Mouse (Mus musculus) gastrocnemius, postnatal 25 days (tissue): ENCODE measurements around the gene Gng3. TPM values are rescaled to one million over a fixed set of nuclear protein-coding genes. Genes with fewer than 3 reads are reported as not detected.
"Not testable (repeated sequence)": the region's sequence is repeated elsewhere in the genome, so short reads cannot be mapped to it uniquely, and the experiment has no call there.

Source experiments
- DNase-seq: peaks from one replicate; pipeline ENCODE4 v3.0.0; 2022
- long read RNA-seq, 2 experiments: library from polyadenylated mRNA; stranded (forward); transcript quantifications; one replicate each; pipeline ENCODE4 v2.0.0; 2021
- total RNA-seq, 2 experiments: library from RNA; stranded (reverse); gene quantifications; 1 replicate in 1 of 2; 2 replicates in 1 of 2; pipeline ENCODE4 v1.2.3; 2021

Gng3 gene
- total RNA-seq: not detected
- long read RNA-seq, experiment 1, partial matches to known transcripts: 0 of 4 reads
- long read RNA-seq, experiment 1, other reads (novel, unspliced or antisense): 4 of 4 reads
- long read RNA-seq, experiment 2, partial matches to known transcripts: 0 of 5 reads
- long read RNA-seq, experiment 2, other reads (novel, unspliced or antisense): 5 of 5 reads

DNA sequence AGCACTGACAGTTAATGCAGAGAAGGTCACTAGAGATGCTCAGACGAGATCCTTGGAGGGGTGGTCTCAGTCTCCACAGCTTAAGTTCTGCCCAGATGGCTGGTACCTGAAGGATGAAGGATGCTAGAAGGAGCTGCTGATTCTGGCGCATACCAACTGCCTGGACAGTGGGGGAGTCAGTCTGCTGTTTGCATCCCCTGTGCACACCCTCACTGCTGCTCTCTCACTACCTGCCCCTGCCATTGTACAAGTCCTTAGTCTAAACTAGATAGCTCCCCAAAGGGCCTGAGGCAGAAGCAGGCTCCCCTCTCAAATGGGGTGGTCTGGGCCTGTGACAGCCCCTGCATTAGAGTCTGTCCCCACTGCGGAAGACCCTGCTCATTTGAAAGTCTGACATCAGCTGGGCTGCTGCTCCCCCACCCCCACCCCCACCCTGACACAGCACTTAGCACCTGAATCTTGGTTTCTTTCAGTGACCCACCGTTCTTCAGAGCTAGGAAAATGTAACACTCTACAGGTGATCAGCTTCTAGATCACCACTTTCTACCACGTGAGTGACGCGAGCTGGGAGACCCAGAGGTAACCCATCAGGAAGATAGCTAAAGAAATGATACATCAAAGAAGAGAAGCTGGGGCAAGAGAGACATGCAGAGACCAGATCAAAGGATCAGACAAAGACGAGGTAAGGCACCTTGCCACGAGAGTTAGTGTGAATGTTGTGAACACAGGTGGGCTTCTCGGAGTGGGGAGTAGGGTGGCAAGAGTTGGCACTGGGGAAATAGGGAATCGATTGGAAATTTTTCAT is at the start of gene Gng3:
Gng3 (minus strand) TSS at position 92 of the 805 bp plus-strand sequence.
- DNase-seq: no peak

DNA sequence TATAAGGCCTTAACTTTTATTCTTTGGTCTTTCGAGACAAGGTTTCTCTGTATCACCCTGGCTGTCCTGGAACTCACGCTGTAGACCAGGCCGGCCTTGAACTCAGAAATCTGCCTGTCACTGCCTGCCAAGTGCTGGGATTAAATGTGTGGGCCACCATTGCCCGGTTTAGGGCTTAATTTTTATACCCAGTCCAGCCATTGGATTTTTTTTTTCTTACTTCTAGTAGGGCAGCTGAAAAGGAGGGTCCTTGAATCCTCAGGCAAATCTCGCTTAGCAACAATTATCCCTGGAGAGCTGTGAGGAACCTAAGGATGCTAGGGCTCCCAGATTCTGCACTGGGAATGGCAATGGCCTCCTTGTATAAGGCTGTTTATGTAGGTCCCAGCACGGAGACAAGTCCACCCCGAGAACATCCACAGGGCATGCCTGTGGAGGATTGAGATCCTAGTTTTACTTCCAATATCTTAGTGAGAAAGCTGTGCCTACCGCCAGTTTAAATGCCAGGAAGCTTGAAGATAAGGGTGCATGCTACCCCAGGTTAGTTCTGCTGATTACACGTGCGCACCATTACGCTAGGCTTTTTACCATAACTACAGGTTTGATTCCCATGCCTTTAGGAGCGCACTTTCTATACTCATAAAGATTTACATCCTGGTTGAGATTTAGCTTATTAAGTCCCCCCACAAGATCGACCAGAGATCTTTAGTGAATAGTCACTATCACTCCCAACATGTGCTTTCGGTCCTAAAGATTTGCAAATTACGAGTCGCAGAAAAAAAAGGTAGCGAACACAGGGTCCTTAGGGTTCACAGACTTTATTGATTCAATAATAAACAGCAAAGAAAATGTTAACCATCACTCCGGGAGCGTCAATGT is 48.8 kb upstream of the Gng3 start:
- no peak for DNase-seq

DNA sequence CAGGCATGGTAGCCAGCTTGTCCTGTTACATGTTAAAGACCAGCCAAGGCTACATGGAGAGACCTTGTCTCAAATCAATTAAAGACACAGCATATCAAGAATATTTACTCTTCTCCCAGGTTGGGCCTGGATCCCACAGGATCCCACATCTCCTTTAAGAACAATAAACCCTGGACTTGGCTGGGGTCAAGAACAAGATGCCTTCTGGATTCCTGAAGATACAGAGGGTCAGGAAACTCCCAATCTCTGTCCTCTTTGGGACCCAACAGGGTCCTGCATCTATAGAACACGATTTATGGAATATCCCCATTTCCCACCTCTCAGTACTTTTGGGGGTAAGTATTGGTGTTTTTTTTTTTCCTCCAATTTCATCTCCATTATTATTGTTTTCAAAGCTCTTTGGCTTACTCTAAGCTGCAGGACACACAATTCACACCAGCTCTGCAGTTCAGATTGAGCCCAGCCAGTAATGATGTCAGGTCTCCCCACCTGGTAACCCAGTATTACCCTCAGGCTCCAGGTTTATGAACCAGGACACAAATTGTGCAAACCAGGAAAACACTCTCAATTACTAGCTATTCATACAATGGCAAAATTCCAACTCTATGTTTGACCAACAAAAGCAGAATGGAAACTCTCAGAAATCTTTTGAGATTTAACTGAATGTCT is 48.1 kb upstream of the Gng3 start:
- no peak for DNase-seq

DNA sequence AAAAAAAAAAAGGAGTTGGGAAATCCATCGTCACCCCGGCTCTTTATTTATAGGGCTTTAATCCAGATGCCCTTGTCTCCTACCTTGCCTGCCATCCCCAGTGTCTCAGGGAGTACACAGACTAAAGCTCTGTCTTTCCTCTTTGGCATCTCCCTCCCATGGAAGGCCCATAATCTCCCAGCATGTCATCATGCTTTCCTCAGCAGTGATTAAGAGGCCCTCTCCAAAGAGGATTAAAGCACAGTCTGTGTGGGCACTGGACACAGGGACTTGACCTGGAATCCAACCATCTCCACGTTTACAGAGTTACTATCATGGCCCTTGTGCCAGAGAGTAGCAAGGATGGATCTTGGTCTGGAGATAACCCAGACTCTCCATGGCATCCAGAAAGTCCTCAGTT is 44.6 kb upstream of the Gng3 start, which contains the start of the genes Lbhd1 and Gm49403:
Lbhd1 (plus strand) TSS at position 117 of the 400 bp plus-strand sequence.
Gm49403 (plus strand) TSS at position 315 of the 400 bp plus-strand sequence.
- DNase-seq: no peak

DNA sequence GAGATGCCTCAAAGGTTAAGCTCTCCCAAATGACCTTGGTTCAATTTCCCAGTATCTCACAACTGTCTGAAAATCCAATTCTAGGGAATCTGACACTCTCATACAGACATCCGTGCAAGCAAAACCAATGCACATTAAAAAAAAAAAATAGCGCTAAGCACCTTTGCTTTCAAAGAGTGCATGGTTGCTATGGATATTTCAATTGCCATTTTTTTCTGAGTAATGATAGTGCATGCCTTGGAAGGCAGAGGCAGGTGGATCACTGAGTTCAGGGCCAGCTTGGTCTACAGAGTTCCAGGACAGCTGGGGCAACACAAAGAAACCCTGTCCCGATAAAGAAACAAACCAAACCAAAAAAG is 42.0 kb upstream of the Gng3 start:
- DNase-seq: no peak

DNA sequence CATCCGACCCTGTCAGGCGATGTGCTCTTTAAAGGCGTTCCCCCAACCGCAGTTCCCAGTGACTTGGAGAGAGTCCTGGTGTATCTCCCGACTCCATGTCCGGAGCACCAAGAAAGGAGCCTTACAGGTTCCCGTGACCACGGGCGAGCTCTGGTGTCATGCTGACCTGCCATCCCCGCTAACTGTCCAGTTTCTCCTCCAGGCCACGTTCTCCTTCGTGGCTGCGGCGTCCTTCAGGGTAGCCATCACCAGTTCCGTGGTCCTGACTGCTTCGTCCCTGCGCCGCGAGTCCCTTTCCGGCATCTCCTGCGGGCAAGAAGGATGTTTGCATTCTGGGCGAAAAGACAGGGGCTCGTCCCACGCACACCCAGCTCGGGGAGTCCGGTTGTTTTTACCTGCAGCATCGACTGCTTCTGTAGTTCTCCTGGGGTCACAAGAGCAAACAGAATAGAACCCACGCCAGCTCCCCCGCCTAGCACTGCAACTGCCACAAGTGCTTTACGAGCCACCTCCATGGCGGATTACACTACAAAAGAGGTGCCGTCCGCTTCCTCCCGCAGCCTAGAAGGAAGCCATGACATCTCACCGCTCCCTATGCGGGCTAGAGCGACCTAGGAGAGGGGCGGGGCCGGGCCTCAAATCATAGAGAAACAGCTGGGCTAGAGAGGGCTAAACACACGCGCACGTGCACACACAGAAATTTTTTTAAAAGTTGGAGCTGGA is 41.5 kb upstream of the Gng3 start, which contains the start of gene Uqcc3:
Uqcc3 (minus strand) TSS at position 613 of the 723 bp plus-strand sequence.
- DNase-seq: peak; percentile 88

DNA sequence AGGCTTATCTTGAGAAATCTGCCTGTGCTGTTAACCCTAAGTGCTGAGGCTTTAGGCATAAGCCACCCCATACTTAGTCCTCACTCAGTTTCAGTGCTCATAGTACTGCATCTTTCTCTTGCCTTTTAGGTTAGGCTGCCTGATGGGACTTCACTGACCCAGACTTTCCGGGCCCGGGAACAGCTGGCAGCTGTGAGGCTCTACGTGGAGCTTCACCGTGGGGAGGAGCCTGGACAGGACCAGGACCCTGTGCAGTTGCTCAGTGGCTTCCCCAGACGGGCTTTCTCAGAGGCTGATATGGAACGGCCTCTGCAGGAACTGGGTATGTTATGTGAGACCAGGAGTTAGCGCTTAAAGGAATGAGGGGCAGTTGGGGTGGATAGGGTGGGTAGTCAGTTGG is 36.0 kb upstream of the Gng3 start:
- DNase-seq: no peak

DNA sequence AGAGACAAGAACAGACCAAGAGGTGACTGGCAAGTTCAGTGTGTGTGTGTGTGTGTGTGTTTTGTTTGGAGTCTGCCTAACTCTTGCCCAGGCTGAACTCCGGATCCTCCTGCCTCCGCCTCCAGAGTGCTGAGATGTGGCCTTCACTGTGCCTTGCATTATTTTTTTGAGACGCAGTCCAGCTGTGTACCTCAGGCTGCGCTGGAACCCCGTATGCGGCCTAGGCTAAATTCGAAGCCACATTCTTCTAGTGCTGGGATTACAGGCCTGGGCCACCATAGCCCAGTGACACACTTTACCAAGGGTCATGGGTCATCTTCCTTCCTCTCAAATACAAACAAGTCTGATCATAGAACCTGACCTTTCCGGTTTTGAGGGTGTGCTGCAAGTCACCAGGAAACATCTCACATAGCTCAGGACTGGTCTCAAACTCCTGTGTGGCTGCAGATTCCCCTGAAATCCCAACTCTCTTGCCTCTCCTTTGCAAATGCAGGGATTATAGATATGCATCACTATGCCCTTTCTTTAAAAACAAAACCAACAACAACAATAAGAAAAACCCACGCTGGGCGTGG is 33.4 kb upstream of the Gng3 start:
- no peak for DNase-seq

DNA sequence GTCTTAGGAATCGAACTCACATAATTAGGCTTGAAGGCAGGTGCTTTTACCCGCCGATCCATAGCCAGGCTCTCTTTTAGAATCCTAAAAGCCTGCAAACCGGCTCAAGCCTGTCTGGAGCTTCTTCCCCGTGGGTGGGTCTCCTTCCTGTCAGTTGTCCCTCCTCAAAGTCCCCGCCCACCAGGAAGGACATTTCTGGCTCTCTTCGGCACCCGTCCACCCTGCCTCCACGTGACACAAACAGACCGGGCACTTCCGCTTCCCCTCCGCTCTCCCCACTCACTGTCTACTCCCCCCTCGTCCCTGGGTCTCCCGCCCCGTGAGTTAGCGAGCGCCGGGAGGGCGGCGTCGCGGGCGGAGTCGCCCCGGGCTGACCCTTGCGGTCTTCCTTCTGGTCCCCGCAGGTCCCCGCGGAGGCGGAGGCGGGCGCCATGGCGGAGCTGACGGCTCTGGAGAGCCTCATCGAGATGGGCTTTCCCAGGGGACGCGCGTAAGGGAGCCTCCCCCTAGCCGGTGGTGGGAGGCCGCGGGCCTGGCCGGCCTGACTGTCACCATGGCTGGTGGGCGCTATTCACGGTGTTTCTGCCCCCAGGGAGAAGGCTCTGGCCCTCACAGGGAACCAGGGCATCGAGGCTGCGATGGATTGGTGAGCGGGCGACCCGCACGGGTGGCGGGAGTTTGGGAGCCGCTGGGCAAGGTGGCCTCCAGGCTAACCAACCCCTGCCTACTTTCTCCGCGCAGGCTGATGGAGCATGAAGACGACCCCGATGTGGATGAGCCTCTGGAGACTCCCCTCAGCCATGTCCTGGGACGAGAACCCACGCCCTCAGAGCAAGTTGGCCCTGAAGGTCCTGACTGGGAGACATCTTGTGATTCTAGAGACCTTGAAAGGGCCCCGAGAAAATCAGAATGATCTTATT is 32.5 kb upstream of the Gng3 start, which contains the start of gene Ubxn1:
Ubxn1 (plus strand) TSS at position 230 of the 920 bp plus-strand sequence.
- DNase-seq: peak; percentile 98

DNA sequence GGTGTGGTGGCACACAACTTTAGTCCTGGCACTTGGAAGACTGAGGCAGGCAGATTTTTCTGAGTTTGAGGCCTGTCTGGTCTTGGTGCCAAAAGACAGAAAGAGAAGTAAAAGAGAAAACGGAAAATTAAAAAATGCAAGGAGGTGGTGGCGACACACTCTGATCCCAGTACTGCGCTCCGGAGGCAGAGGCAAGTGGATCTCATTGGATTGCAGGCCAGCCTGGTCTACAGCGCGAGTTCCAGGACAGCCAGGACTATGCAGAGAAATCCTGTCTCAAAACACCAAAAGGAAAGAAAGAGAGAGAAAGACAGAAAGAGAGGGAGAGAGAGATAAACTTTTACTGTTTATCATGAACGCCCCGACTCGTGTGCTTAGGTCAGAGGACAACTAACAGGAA is 31.8 kb upstream of the Gng3 start:
- DNase-seq: no peak

DNA sequence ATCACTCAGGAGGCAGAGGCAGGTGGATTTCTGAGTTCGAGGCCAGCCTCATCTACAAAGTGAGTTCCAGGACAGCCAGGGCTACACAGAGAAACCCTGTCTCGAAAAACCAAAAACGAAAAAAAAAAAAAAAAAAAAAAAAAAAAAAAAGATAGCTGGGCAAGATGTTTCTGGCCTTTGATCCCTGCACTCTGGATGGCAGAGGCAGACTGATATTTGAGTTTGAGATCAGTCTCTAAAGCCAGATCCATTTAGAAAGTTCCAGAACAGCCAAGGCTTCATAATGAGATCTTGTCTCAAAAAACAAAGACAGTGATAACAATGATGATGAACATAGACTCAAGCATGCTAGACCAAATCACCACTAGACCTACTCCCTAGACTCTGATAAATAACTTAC is 31.4 kb upstream of the Gng3 start:
- DNase-seq: not testable (repeated sequence)

DNA sequence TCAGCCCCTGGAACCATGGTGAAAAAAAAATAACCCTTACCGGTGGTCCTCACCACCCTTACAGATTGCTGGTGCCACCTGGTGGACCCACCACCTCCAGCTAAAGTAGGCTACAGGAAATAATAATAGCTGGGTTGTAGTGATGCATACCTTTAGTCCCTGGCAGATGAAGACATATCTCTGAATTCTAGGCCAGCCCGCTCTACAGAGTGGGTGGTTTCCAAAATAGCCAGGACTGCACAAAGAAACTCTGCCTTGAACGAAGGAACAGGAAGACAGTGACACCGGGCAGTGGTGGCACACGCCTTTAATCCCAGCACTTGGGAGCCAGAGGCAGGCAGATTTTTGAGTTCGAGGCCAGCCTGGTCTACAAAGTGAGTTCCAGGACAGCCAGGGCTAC is 25.3 kb upstream of the Gng3 start:
- no peak for DNase-seq

DNA sequence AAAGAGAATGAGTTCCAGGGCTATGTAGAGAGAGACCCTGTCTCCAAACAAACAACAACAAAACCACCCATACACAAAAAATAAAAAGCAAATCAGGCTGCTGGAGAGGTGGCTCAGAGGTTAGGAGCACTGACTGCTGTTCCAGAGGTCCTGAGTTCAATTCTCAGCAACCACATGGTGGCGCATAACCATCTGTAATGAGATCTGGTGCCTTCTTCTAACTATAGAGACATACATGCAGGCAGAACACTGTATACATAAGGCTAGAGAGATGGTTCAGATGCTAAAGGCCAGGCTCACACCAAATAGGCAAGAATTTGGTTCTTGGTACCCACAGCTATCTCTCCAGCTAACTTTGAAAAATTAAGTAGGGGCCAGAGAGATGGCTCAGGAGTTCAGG is 20.0 kb upstream of the Gng3 start:
- DNase-seq: no peak

DNA sequence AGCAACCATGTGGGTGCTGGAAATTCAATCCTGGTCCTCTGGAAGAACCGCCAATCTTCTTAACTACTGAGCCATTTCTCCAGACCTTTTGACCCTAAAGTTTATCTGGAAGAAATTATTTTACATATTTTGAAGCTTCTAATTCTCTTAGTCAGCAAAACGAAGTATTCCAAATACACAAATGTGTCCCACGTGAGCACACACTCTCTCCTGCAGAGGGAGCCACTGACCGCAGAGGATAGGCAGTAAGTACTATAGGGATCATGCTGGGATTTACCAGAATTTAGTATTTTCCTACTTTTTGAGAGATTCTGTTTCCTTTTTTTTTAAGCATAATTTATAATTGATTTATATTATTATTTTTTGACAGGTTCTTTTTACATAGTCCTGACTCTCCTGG is 18.7 kb upstream of the Gng3 start:
- DNase-seq: no peak

DNA sequence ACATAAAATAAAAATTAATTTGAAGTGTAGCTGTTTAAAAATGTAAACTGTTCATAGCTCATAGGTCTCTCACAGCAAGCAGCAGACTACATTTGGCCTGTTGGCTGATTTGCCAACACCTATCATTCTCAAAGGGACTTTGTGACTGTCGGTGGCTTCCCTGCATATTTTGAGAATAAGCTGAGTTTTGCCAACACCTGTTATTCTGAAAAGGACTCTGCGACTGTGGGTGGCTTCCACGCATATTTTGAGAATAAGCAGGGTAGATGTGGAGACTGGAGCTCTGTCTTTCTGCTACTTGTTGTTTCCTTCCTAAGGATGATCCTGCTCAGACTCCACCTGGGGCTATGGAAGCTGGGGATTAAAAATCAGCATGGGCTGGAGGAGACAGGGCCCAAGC is 14.1 kb upstream of the Gng3 start:
- DNase-seq: no peak

DNA sequence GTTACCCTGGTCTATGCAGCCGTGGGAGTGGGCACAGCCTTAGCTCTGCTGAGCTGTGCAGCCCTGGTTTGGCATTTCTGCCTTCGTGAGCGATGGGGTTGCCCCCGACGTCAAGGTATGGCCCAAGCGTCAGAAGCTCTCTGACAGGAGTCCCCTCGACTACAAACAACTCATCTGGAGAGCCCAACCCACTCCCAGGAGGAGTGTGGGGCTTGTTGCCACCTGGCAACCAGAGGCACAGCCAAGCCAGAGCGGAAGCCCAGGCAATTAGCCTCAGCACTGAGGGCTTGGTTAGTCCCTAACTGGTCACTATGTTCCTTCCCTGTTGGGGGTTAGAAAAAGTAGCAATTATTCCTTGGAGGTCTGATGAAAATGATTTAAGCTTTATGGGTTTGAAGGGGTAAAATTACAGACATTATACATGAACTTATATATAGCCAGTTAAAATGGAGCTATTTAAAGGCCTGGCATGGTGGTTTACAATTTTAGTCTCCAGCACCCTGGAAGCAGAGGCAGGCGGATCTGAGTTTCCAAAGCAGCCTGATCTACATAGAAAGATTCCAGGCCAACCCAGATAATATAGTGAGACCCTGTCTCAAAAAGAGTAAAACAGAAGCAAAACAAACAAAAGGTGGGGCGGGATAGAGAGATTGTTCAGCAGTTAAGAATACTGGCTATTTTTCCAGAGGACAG is 13.4 kb upstream of the Gng3 start:
- DNase-seq: peak; percentile 70

DNA sequence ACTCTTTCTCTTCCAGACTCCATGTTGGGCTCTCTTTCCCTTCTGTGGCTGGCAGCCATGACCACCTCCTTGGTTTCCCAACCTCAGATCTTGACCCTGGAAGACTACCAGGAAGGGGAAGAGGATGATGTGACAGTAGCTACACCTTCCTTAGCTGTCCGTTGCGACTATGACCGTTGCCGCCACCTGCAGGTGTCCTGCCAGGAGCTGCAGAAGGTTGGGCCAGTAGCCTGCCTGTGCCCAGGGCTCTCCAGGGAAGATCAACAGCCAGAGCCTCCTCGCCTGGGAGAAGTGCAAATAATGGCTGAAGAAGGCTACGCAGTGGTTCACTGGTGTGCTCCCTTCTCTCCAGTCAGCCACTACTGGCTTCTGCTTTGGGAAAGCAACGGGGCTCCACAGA is 12.6 kb upstream of the Gng3 start:
- DNase-seq: no peak

DNA sequence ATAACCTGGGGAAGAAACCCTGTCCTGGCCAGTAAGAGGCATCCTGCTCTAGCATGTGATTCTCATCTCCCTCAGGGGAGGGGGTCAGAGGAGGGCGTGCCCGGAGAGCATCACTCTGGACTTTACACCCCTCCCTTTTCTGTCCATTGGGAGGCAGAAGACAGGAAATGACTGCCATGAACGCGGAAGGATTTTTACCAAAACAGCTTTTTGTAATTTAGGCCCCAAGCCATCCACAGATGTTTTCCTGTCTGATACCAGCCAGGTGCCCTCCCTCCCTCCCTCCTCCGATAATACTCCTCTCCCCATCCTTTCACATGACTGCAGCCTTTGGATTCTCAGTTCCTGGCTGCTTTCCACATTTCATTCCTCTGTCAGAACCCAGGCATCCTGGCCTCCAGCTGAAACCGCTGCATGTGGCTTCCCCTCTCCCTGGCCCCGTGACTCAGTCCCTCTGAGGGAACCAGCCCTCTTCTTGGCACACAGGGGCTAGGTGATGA is 11.5 kb upstream of the Gng3 start, which contains the start of gene Lrrn4cl:
Lrrn4cl (plus strand) TSS at position 367 of the 500 bp plus-strand sequence.
- DNase-seq: peak; percentile 78

DNA sequence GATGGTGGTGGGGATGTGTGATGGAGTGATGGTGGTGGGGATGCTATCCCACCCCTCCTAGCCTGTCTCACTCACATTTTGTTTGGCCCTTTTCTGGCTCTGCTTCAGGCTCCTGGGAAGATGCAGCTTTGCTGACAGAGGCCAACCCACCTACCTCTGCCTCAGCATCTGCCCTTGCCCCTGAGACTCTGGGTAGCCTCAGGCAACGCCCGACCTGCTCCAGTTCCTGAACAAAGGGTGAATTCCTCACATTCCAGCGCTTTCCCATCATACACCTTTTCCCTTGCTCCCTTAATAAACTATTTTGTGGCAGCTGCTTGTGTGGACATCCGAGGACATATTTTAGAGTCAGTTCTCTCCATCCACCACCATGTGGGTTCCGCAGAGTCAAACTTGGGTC is 9.4 kb upstream of the Gng3 start:
- no peak for DNase-seq
